Mouse (Mus musculus) bone marrow, adult 2 months (tissue): ENCODE measurements around the gene Hoxd11.

ENCODE experiments used
- CTCF ChIP-seq: fragments of 200-500 bp; IDR thresholded peaks from 2 replicates; pipeline ENCODE4 v1.5.1; 2011; ENCODE audit warnings: low read length, control low read depth; ENCODE audit not compliant: control insufficient read depth, insufficient read depth
- POLR2A ChIP-seq: fragments of 200-500 bp; IDR thresholded peaks from 2 replicates; pipeline ENCODE4 v1.6.1; 2011; ENCODE audit warnings: low read depth, mild to moderate bottlenecking, control low read depth, low read length, borderline replicate concordance; ENCODE audit not compliant: control insufficient read depth

- TF ChIP-seq CTCF (no peak), POLR2A (no peak)
These were observed 20.5 kb downstream of the Hoxd11 start for GRCm38 (mm10) chr2:74699664-74700545.
